Mouse (Mus musculus) ES-E14 (cell line): ENCODE results near the gene 4933414I15Rik.

ENCODE experiments used
- CHD2 ChIP-seq: IDR thresholded peaks from 2 replicates; pipeline ENCODE4 v1.6.1; 2014; ENCODE audit warnings: mild to moderate bottlenecking, low read depth, low read length, inconsistent platforms
- MAFK ChIP-seq: IDR thresholded peaks from 2 replicates; pipeline ENCODE4 v1.6.1; 2014; ENCODE audit warnings: mild to moderate bottlenecking, low read depth, low read length, inconsistent platforms; ENCODE audit not compliant: insufficient read depth

DNA sequence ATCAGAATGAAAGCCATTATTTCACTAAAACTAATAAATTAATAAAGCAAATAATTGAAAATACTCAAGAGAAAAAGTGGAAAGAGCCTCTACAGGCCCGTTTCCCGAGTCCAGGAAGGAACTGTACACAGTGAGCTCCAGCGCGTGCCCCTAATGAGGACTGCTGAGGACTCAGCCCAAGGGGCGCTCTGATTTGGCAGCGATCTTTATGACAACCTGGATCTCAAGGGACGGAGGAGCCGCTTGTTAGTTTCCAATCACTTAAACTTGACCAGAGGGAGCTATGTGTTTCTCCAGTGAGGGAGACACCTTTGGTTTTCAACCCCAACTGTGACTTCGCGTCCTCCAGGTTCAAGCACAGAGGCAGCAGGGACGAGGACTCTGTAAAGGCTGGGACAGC, 22.7 kb upstream of the 4933414I15Rik start, which contains the start of gene Olfr1378:
- TF ChIP-seq MAFK, result no peak
- no peak for TF ChIP-seq CHD2
